Mouse (Mus musculus): ENCODE measurements around the gene Vmn2r66.

Vmn2r66 gene

GRCm38 (mm10) chr7:85012168-85012567 lies at the start of gene Vmn2r66:
Gene Vmn2r66 (minus strand): TSS chr7:85012268.
- no peak for DNase-seq

- no peak for DNase-seq
These were observed 15.4 kb downstream of the Vmn2r66 start for GRCm38 (mm10) chr7:84996694-84997093.

GRCm38 (mm10) chr7:84964015-84964414 lies 48.1 kb downstream of the Vmn2r66 start, which contains the start of gene Vmn2r65:
Gene Vmn2r65 (minus strand): TSS chr7:84964115.
- DNase-seq = no peak
